ENCODE assay signal across 26 mouse cellular contexts in genomic region chr15:8007413-8007812, GRCm38 (mm10).
"Had no signal": no experiment of that assay in that cellular context is flagged by ENCODE, and none has a peak within 500 bp of the region (broad histone marks: within the 10 kb centered on the region; RNA-seq: fewer than 3 reads in every experiment).

No protein-coding gene starts in this region.

- H3K9me3 ChIP-seq: heart, embryonic 13.5 days; heart, embryonic 15.5 days; hindbrain, embryonic 13.5 days; hindbrain, embryonic 15.5 days; kidney, embryonic 15.5 days; limb, embryonic 13.5 days; limb, embryonic 15.5 days had no signal

- H3K36me3 ChIP-seq: heart, embryonic 13.5 days; heart, embryonic 15.5 days; hindbrain, embryonic 13.5 days; hindbrain, embryonic 15.5 days; kidney, embryonic 15.5 days; limb, embryonic 13.5 days; limb, embryonic 15.5 days had no signal

- H3K9ac ChIP-seq: forebrain, postnatal 0 days; heart, embryonic 13.5 days; heart, embryonic 15.5 days; hindbrain, embryonic 13.5 days; hindbrain, embryonic 15.5 days; kidney, embryonic 15.5 days; limb, embryonic 13.5 days; limb, embryonic 15.5 days had no signal

- H3K27ac ChIP-seq: heart, adult 2 months; heart, embryonic 13.5 days; heart, embryonic 15.5 days; hindbrain, embryonic 13.5 days; hindbrain, embryonic 15.5 days; hindbrain, postnatal 0 days; kidney, embryonic 15.5 days; kidney, postnatal 0 days; limb, embryonic 13.5 days; limb, embryonic 15.5 days had no signal

- DNase-seq: forebrain, postnatal 0 days; gastrocnemius, postnatal 14 days; gastrocnemius, postnatal 36 days; heart, adult 11 months; heart, adult 2 months; heart, postnatal 14 days; heart, postnatal 36 days; kidney, adult 11 months; kidney, adult 2 months; kidney, adult 9 months; kidney, postnatal 14 days; kidney, postnatal 36 days; layer of hippocampus, adult 9-11 months; layer of hippocampus, postnatal 36 days; left cerebral cortex, postnatal 4 days had no signal

- H3K4me3 ChIP-seq: heart, adult 2 months; heart, embryonic 13.5 days; heart, embryonic 15.5 days; hindbrain, embryonic 13.5 days; hindbrain, embryonic 15.5 days; kidney, embryonic 15.5 days; limb, embryonic 13.5 days; limb, embryonic 15.5 days had no signal

- H3K4me2 ChIP-seq: heart, embryonic 11.5 days; heart, embryonic 13.5 days; heart, embryonic 15.5 days; hindbrain, embryonic 13.5 days; hindbrain, embryonic 15.5 days; kidney, embryonic 15.5 days; limb, embryonic 13.5 days; limb, embryonic 15.5 days had no signal

- H3K27me3 ChIP-seq: heart, embryonic 13.5 days; heart, embryonic 15.5 days; hindbrain, embryonic 13.5 days; hindbrain, embryonic 15.5 days; kidney, embryonic 15.5 days; limb, embryonic 13.5 days; limb, embryonic 15.5 days had no signal

- H3K4me1 ChIP-seq: heart, embryonic 15.5 days; hindbrain, embryonic 13.5 days; hindbrain, embryonic 15.5 days; kidney, embryonic 15.5 days; limb, embryonic 15.5 days had no signal

- ATAC-seq: forebrain, postnatal 0 days; hindbrain, postnatal 0 days; intestine, embryonic 16.5 days had no signal
